ENCODE assay signal across 25 mouse cellular contexts in the genomic region with DNA sequence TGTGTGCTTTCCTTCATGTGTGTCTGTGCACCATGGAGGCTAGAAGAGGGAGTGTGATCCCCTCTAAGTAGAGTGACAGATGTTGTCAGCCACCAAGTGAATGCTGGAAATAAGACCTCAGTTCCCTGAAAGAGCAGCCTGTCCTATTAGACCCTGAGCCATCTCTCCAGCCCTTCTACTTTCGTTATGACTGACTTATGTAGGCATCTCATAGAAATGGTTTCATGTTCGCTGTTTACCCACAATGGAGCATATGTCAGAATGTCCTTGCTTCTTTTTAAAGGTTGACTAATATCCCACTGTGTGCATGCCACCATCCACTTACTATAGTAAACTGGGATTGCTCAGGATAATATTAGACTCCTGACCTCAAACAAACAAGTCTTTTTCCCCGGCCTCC.
"Had no signal": no experiment of that assay in that cellular context is flagged by ENCODE, and none has a peak within 500 bp of the region (broad histone marks: within the 10 kb centered on the region; RNA-seq: fewer than 3 reads in every experiment).

No protein-coding gene starts in this region.

- DNase-seq: cerebellum, adult 9-11 months; cerebellum, postnatal 10 days; cerebellum, postnatal 14 days; cerebellum, postnatal 25 days; cerebellum, postnatal 36 days; embryo, embryonic 11 days; forebrain, postnatal 0 days; gastrocnemius, adult 2 months; gastrocnemius, postnatal 10 days; gastrocnemius, postnatal 14 days; gastrocnemius, postnatal 25 days; gastrocnemius, postnatal 36 days; heart, adult 11 months; heart, adult 18-20 months; heart, adult 2 months had no signal

- H3K27ac ChIP-seq: embryonic facial prominence, embryonic 10.5 days; embryonic facial prominence, embryonic 12.5 days; embryonic facial prominence, embryonic 13.5 days; embryonic facial prominence, embryonic 15.5 days; forebrain, embryonic 10.5 days; forebrain, embryonic 12.5 days; forebrain, embryonic 13.5 days; forebrain, embryonic 15.5 days; gastrocnemius, adult 2 months; heart, adult 2 months; heart, embryonic 10.5 days had no signal

- H3K4me3 ChIP-seq: embryonic facial prominence, embryonic 10.5 days; embryonic facial prominence, embryonic 12.5 days; embryonic facial prominence, embryonic 13.5 days; embryonic facial prominence, embryonic 15.5 days; erythroblast, embryonic 14.5 days; forebrain, embryonic 10.5 days; forebrain, embryonic 12.5 days; forebrain, embryonic 13.5 days; forebrain, embryonic 15.5 days; gastrocnemius, adult 2 months; heart, adult 2 months; heart, embryonic 10.5 days had no signal

- H3K4me1 ChIP-seq: embryonic facial prominence, embryonic 10.5 days; embryonic facial prominence, embryonic 12.5 days; embryonic facial prominence, embryonic 13.5 days; embryonic facial prominence, embryonic 15.5 days; forebrain, embryonic 10.5 days; forebrain, embryonic 12.5 days; forebrain, embryonic 13.5 days; forebrain, embryonic 15.5 days; heart, embryonic 10.5 days had no signal

- H3K27me3 ChIP-seq: embryonic facial prominence, embryonic 12.5 days; embryonic facial prominence, embryonic 13.5 days; embryonic facial prominence, embryonic 15.5 days; forebrain, embryonic 12.5 days; forebrain, embryonic 13.5 days; forebrain, embryonic 15.5 days had no signal

- H3K4me2 ChIP-seq: embryonic facial prominence, embryonic 12.5 days; embryonic facial prominence, embryonic 13.5 days; embryonic facial prominence, embryonic 15.5 days; forebrain, embryonic 12.5 days; forebrain, embryonic 13.5 days; forebrain, embryonic 15.5 days had no signal

- H3K9ac ChIP-seq: embryonic facial prominence, embryonic 12.5 days; embryonic facial prominence, embryonic 13.5 days; embryonic facial prominence, embryonic 15.5 days; forebrain, embryonic 12.5 days; forebrain, embryonic 13.5 days; forebrain, embryonic 15.5 days; forebrain, postnatal 0 days had no signal

- H3K36me3 ChIP-seq: forebrain, embryonic 10.5 days; forebrain, embryonic 12.5 days had no signal

- H3K9me3 ChIP-seq: embryonic facial prominence, embryonic 10.5 days; embryonic facial prominence, embryonic 12.5 days; embryonic facial prominence, embryonic 13.5 days; embryonic facial prominence, embryonic 15.5 days; forebrain, embryonic 10.5 days; forebrain, embryonic 12.5 days; forebrain, embryonic 13.5 days; forebrain, embryonic 15.5 days; heart, embryonic 10.5 days had no signal
